In the genomic region with DNA sequence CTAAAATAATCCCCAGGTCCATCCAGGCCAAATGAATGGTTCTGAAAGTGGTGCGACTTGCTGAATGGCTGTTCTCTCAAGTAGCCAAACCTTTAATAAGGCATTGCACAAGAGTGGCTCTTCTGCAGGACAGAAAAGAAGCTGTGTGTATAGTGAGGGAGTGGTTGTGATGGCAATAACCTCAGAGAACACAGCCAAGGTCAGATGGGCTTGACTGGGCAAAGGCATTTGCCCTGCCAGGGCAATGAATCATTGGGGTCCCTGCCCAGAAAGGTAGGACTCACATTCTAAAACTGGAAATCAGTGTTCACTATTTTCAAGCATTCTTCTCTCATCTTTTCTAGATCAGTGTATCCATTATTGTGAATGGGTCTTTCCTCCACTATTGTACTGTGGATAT, we compare ENCODE assay signal across 20 mouse cellular contexts.
"Had no signal": no experiment of that assay in that cellular context is flagged by ENCODE, and none has a peak within 500 bp of the region (broad histone marks: within the 10 kb centered on the region; RNA-seq: fewer than 3 reads in every experiment).

No protein-coding gene starts in this region.

- H3K4me1 ChIP-seq: limb, embryonic 12.5 days; limb, embryonic 15.5 days; liver, embryonic 15.5 days; lung, embryonic 15.5 days; megakaryocyte, embryonic 14.5 days; midbrain, embryonic 10.5 days; midbrain, embryonic 15.5 days; neural tube, embryonic 12.5 days; neural tube, embryonic 15.5 days had no signal

- H3K9me3 ChIP-seq: limb, embryonic 12.5 days; limb, embryonic 15.5 days; liver, embryonic 15.5 days; lung, embryonic 15.5 days; megakaryocyte, embryonic 14.5 days; midbrain, embryonic 10.5 days; midbrain, embryonic 15.5 days; neural tube, embryonic 12.5 days; neural tube, embryonic 15.5 days had no signal

- H3K9ac ChIP-seq: limb, embryonic 12.5 days; limb, embryonic 15.5 days; liver, embryonic 15.5 days; lung, embryonic 15.5 days; midbrain, embryonic 15.5 days; neural tube, embryonic 12.5 days; neural tube, embryonic 15.5 days had no signal

- H3K27me3 ChIP-seq: limb, embryonic 12.5 days; limb, embryonic 15.5 days; liver, embryonic 15.5 days; lung, embryonic 15.5 days; megakaryocyte, embryonic 14.5 days; midbrain, embryonic 15.5 days; neural tube, embryonic 12.5 days; neural tube, embryonic 15.5 days had no signal

- H3K4me2 ChIP-seq: limb, embryonic 12.5 days; limb, embryonic 15.5 days; liver, embryonic 11.5 days; liver, embryonic 15.5 days; lung, embryonic 15.5 days; midbrain, embryonic 15.5 days; neural tube, embryonic 12.5 days; neural tube, embryonic 15.5 days had no signal

- DNase-seq: kidney, adult 9 months; kidney, postnatal 14 days; kidney, postnatal 4 days; left cerebral cortex, postnatal 4 days; lung, adult 18-20 months; lung, postnatal 10 days; lung, postnatal 36 days; thymus, adult 2 months; thymus, postnatal 14 days; thymus, postnatal 4 days had no signal

- H3K27ac ChIP-seq: limb, embryonic 12.5 days; limb, embryonic 15.5 days; liver, embryonic 15.5 days; lung, embryonic 15.5 days; midbrain, embryonic 10.5 days; midbrain, embryonic 15.5 days; neural tube, embryonic 12.5 days; neural tube, embryonic 15.5 days had no signal

- H3K36me3 ChIP-seq: limb, embryonic 12.5 days; limb, embryonic 15.5 days; liver, embryonic 15.5 days; lung, embryonic 15.5 days; midbrain, embryonic 10.5 days; midbrain, embryonic 15.5 days; neural tube, embryonic 12.5 days; neural tube, embryonic 15.5 days had no signal

- H3K4me3 ChIP-seq: limb, embryonic 12.5 days; limb, embryonic 15.5 days; liver, embryonic 15.5 days; lung, embryonic 15.5 days; megakaryocyte, embryonic 14.5 days; midbrain, embryonic 10.5 days; midbrain, embryonic 15.5 days; neural tube, embryonic 12.5 days; neural tube, embryonic 15.5 days had no signal

- ATAC-seq: midbrain, embryonic 15.5 days had no signal
